Mouse (Mus musculus) bone marrow macrophage, adult 2 months (primary cell): ENCODE data around the gene Kif17.

Experiments used
- CTCF ChIP-seq: IDR thresholded peaks from 2 replicates; pipeline ENCODE4 v1.5.1; 2012; ENCODE audit warnings: low read depth, mild to moderate bottlenecking, low read length, moderate library complexity
- POLR2A ChIP-seq: IDR thresholded peaks from 2 replicates; pipeline ENCODE4 v1.6.1; 2012; ENCODE audit warnings: mild to moderate bottlenecking, low read depth, low read length, borderline replicate concordance

DNA sequence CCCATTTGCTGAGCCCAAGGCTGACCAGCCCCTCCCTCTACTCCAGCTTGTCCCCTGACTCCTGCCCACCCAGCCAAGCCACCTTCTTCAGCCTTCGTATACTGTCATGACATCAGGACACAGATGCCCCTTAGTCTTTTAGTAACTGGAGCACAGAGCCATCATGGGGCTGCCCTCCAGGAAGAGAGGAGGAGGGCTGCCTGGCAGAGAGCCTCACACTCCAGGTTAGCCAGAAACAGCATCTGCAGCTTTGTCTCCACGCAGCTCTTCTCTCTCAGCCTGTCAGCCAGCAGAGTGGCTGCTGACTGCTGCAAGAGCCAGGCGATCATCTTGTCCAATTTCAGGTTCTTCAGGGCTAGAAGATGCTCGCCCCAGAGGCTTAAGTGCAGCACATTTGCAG lies 63.6 kb downstream of the Kif17 start:
- TF ChIP-seq CTCF, result no peak
- no peak for TF ChIP-seq POLR2A
